Mouse (Mus musculus) heart, embryonic 11.5 days (tissue): ENCODE data around the gene Il7r. TPM values are rescaled to one million over a fixed set of nuclear protein-coding genes. Genes with fewer than 3 reads are reported as not detected.
"Not testable (repeated sequence)": the region's sequence is repeated elsewhere in the genome, so short reads cannot be mapped to it uniquely, and the experiment has no call there.

Source experiments
- ATAC-seq: fragments of 200-750 bp; cut with Nextera tagmentation; replicated peaks from 2 replicates; pipeline ENCODE4 v1.8.0; 2017; ENCODE audit warnings: moderate library complexity; ENCODE audit not compliant: insufficient number of reproducible peaks, low FRiP score, low TSS enrichment
- H3K27ac ChIP-seq: fragments of 300-500 bp; sonication (generic); 2 replicates; pipeline ENCODE4 v1.5.1; 2014; ENCODE audit warnings: mild to moderate bottlenecking, low read depth, low read length
- H3K27me3 ChIP-seq: fragments of 300-500 bp; sonication (generic); 2 replicates; pipeline ENCODE4 v1.6.1; 2014; ENCODE audit warnings: mild to moderate bottlenecking, low read length, mixed read lengths; ENCODE audit not compliant: control insufficient read depth, insufficient read depth
- H3K36me3 ChIP-seq: fragments of 300-500 bp; sonication (generic); 2 replicates; pipeline ENCODE4 v1.6.1; 2014; ENCODE audit warnings: mild to moderate bottlenecking, low read length, moderate library complexity, mixed read lengths; ENCODE audit not compliant: control insufficient read depth, insufficient read depth
- H3K4me1 ChIP-seq: fragments of 300-500 bp; sonication (generic); 2 replicates; pipeline ENCODE4 v1.6.1; 2014; ENCODE audit warnings: low read length; ENCODE audit not compliant: control insufficient read depth, insufficient read depth
- H3K4me2 ChIP-seq: fragments of 300-500 bp; sonication (generic); 2 replicates; pipeline ENCODE4 v1.6.1; 2014; ENCODE audit warnings: mild to moderate bottlenecking, moderate library complexity
- H3K4me3 ChIP-seq: fragments of 300-500 bp; sonication (generic); 2 replicates; pipeline ENCODE4 v1.5.1; 2014; ENCODE audit warnings: low read depth, low read length
- H3K9ac ChIP-seq: fragments of 300-500 bp; sonication (generic); 2 replicates; pipeline ENCODE4 v1.6.1; 2014; ENCODE audit warnings: mild to moderate bottlenecking, low read depth, low read length, moderate library complexity
- H3K9me3 ChIP-seq: fragments of 300-500 bp; sonication (generic); replicated peaks from 2 replicates; pipeline ENCODE4 v1.6.1; 2016; ENCODE audit warnings: low read length; ENCODE audit not compliant: control insufficient read depth
- whole genome bisulfite sequencing: fragments of 180-500 bp; shearing (Covaris S2); extraction: QIAGEN DNeasy Blood & Tissue Kit; methylation state at CpG from one replicate; pipeline ENCODE4 v1.1.7; 2014; ENCODE audit not compliant: insufficient replicate concordance; 5-methylcytosine and 5-hydroxymethylcytosine counted together
- polyA plus RNA-seq: library from polyadenylated mRNA; unstranded; fragments of >200 nt; fragmentation: Nextera tagmentation; extraction: Ambion mirVana; gene quantifications from 2 replicates; pipeline ENCODE4 v1.2.1, GENCODE M21; 2014

Il7r gene
- polyA plus RNA-seq, 1 experiment from 2014 or later = 0.16 TPM

GRCm38 (mm10) chr15:9557264-9557663, 27.3 kb upstream of the Il7r start:
- ATAC-seq, H3K36me3 ChIP-seq, H3K27me3 ChIP-seq, H3K27ac ChIP-seq, H3K4me3 ChIP-seq, H3K9me3 ChIP-seq, H3K4me2 ChIP-seq, H3K9ac ChIP-seq, H3K4me1 ChIP-seq: not testable (repeated sequence)
- 84% methylated on average over 13 of the region's 15 CpGs for WGBS

DNA sequence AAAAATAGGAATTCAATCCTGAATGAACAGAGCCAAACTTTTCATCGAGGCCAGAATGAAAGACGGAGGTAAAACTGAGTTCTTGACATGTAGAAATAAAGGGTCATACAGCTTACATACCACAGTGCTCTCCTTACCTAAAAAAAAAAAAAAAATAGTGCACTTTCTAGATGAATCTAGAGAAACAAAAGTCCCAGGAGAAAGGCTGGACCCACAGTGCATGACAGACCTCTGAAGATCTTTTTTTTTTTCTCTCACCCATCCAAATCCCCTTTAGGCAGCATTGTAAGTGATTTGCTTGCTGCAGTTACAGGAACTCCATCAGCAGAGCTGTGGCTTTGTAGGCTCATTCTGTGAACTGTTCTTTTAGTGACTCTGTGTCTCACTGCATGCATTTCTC, 19.0 kb upstream of the Il7r start:
- Histone ChIP-seq H3K4me1 (no peaks in the 10 kb centered on the region), H3K36me3 (no peaks in the 10 kb centered on the region)

DNA sequence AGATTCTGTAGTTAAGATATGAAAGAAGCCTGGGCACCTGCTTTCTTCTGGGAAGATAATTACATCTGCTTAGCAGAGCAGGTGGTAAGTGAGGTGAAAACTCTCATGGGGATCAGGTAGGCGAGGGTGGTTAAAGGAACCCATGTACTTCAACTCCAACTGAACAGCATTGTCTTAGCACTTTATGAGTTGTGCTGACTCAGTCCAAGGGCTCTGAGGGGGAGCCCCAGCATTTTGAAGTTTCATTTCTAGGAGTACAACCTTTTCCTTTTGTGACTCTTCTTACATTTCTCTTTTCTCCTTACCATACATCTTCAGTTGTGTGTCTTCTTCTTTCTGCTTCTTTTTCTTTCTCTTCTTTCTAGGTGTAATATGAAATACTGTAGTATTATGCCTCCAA, 5.2 kb upstream of the Il7r start:
- no peaks in the 10 kb centered on the region for H3K9me3 ChIP-seq
- H3K27ac ChIP-seq = no peak overlapping the region
- H3K27me3 ChIP-seq = no peaks in the 10 kb centered on the region
- 80% methylated on average over 1 of the region's 1 CpGs for WGBS
- no peaks in the 10 kb centered on the region for H3K36me3 ChIP-seq
- H3K9ac ChIP-seq = no peak overlapping the region
- no peak overlapping the region for H3K4me2 ChIP-seq
- H3K4me1 ChIP-seq = no peaks in the 10 kb centered on the region
- ATAC-seq = no peak
- H3K4me3 ChIP-seq = no peak overlapping the region

More for the DNA sequence above, 19.0 kb upstream of the Il7r start:
- WGBS = 77% methylated on average over 2 of the region's 2 CpGs
- no peak overlapping the region for H3K9ac ChIP-seq
- no peak overlapping the region for H3K4me3 ChIP-seq
- no peaks in the 10 kb centered on the region for H3K27me3 ChIP-seq
- H3K27ac ChIP-seq = no peak overlapping the region
- no peak overlapping the region for H3K4me2 ChIP-seq
- ATAC-seq = no peak
- H3K9me3 ChIP-seq = no peaks in the 10 kb centered on the region

DNA sequence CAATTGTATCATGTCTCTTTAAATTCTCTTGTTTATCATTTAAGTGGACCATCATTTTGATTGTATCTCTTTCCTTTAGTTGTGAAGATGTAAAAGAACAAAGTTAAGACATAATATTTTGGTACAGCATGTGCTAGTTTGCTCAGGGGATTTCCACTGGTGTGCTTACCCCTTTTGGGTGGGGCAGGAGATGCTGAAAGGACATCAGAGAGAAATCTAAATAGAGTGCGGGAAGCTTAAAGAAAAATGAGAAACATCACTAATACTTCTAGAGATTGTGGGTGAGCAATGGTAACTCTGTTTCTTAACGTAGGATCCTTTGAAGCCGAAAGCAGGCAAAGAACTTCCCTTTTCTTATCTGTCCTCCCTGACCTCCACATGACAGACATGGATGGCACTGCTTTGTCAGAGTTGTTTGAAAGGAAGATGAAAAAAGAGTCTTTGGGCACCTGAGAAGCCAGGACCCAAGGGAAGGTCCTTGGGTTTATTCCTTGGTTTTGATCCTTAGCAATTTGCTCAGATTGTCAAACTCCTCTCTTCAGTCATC, 3.5 kb upstream of the Il7r start:
- WGBS = 70% methylated on average over 3 of the region's 3 CpGs
- no peaks in the 10 kb centered on the region for H3K36me3 ChIP-seq
- no peaks in the 10 kb centered on the region for H3K9me3 ChIP-seq
- H3K9ac ChIP-seq = no peak overlapping the region
- H3K4me3 ChIP-seq = no peak overlapping the region
- H3K27me3 ChIP-seq = no peaks in the 10 kb centered on the region
- H3K27ac ChIP-seq = no peak overlapping the region
- no peaks in the 10 kb centered on the region for H3K4me1 ChIP-seq
- ATAC-seq = no peak
- no peak overlapping the region for H3K4me2 ChIP-seq

- Histone ChIP-seq H3K4me3 (no peak overlapping the region), H3K9ac (no peak overlapping the region), H3K27me3 (no peaks in the 10 kb centered on the region), H3K9me3 (no peaks in the 10 kb centered on the region), H3K4me1 (no peaks in the 10 kb centered on the region), H3K36me3 (no peaks in the 10 kb centered on the region), H3K4me2 (no peak overlapping the region), H3K27ac (no peak overlapping the region)
- WGBS = 65% methylated on average over 3 of the region's 3 CpGs
- ATAC-seq = no peak
These were observed 330 bp downstream of the Il7r start for GRCm38 (mm10) chr15:9529646-9530045.

DNA sequence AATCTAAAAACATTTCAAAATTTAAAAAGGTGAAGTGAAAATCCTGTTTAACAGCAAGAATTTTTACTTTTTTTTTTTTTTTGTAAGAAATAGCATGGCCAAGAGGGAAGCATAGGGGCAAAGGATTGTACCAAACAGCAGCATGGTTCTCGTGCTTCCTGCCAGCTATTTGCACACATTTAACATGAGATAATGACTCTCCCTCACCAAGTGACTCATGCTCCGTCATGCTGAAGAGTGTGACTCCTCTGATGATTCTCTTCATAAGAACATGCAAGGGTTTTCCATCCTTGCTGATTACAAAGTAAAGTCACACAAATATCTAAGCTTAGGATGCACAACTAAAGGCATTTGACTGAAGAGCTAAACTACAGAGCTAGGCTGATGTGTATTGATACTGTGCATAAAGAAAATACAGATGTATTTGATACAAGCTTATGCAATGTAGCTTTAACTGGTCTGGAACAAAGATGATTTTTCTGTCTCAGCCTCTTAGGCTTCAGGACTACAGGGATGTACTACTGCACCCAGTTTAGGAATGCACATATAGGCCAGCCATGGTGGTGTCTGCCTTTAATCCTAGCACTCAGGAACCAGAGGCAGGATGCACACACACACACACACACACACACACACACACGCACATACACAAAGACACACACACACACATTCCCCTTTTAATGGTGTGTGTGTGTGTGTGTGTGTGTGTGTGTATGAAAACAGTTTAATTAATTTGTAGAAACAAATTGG, 1.6 kb downstream of the Il7r start:
- H3K9ac ChIP-seq = no peak overlapping the region
- H3K36me3 ChIP-seq = no peaks in the 10 kb centered on the region
- no peak for ATAC-seq
- H3K27ac ChIP-seq = no peak overlapping the region
- H3K4me2 ChIP-seq = no peak overlapping the region
- H3K9me3 ChIP-seq = no peaks in the 10 kb centered on the region
- no peaks in the 10 kb centered on the region for H3K27me3 ChIP-seq
- no peak overlapping the region for H3K4me3 ChIP-seq
- no peaks in the 10 kb centered on the region for H3K4me1 ChIP-seq
- WGBS = 50% methylated on average over 3 of the region's 3 CpGs

DNA sequence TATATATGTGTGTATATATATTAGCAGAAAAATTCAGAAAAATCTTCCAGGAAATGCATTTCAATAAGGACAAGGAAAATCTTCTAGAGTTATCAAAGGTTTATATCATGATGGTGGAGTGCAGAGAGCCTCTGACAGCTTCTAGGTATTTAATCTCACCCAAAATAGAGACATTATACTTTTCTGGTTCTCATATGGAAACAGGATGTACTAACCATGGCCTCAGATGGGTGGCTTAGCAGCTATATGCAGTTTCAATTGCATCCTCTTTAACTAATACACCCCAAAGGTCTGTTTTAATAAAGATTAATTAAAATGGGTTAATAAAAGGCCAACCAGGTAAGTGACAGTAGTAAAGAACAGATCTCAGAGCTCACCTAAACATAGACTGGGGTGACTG, 3.6 kb downstream of the Il7r start:
- Histone ChIP-seq H3K4me1 (no peaks in the 10 kb centered on the region), H3K27ac (no peak overlapping the region), H3K4me2 (no peak overlapping the region), H3K27me3 (no peaks in the 10 kb centered on the region), H3K9ac (no peak overlapping the region), H3K4me3 (no peak overlapping the region), H3K36me3 (no peaks in the 10 kb centered on the region), H3K9me3 (no peaks in the 10 kb centered on the region)
- ATAC-seq = no peak

- Histone ChIP-seq H3K36me3 (no peaks in the 10 kb centered on the region), H3K9ac (no peak overlapping the region), H3K4me3 (no peak overlapping the region), H3K9me3 (no peaks in the 10 kb centered on the region), H3K27ac (no peak overlapping the region), H3K27me3 (no peaks in the 10 kb centered on the region), H3K4me1 (no peaks in the 10 kb centered on the region), H3K4me2 (no peak overlapping the region)
- WGBS = 61% methylated on average over 5 of the region's 5 CpGs
- no peak for ATAC-seq
These were observed 5.1 kb downstream of the Il7r start for GRCm38 (mm10) chr15:9524907-9525306.

DNA sequence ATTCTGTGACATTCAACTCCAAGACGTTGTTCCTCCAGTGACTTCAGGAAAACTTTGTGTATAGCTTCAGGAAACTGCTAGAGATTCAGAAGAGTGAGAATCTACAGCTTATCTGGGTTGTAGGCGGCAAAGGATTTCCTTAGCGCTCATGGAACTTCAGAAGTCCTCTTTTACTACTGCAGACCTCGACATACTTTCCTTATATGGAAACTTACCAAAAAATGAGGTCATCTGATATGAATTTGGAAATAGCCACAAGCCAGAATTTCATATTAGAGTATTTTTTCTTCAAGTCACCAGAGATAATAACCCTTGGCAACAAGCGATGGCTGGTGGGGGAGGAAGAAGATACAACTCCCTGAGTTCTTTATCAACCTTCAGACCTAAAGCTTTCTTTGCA, 6.0 kb downstream of the Il7r start:
- WGBS = 53% methylated on average over 5 of the region's 5 CpGs
- H3K9ac ChIP-seq = no peak overlapping the region
- no peaks in the 10 kb centered on the region for H3K27me3 ChIP-seq
- H3K9me3 ChIP-seq = no peaks in the 10 kb centered on the region
- H3K4me3 ChIP-seq = no peak overlapping the region
- no peak for ATAC-seq
- peak overlapping the region; percentile 23; the same call in 1 of the 2 replicates for H3K27ac ChIP-seq
- no peaks in the 10 kb centered on the region for H3K36me3 ChIP-seq
- H3K4me2 ChIP-seq = no peak overlapping the region
- no peaks in the 10 kb centered on the region for H3K4me1 ChIP-seq
